Mouse (Mus musculus): ENCODE results near the gene Aqp1.

Aqp1 gene

GRCm38 (mm10) chr6:55332100-55332772, 4.0 kb upstream of the Aqp1 start:
- no peak for DNase-seq

- no peak for DNase-seq
These were observed 3.5 kb upstream of the Aqp1 start for GRCm38 (mm10) chr6:55332773-55333109.

DNA sequence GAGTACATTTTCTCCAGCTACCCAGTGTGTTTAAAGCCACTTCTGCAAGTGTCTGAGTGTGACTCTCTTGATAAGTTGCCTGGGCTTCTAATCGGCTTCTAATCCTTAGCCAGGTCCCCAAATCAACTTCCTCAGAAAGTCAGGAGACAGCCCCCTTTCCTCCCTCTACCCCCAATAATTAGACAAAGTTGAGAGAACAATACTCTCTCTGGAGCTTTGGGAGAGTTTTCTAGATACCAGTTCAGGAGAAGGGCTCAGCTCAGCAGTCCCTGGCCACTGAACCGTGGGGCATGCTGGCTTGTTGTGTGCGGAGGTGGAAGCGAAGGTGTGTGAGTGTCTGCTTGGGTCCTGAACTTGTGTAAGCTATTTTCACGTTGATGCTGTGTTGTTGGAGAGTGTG, 1.0 kb downstream of the Aqp1 start:
- peak in 1 of 2 experiments; percentile 44 for DNase-seq

GRCm38 (mm10) chr6:55338077-55338476, 1.8 kb downstream of the Aqp1 start:
- DNase-seq, result peak; percentile 93 to 97

DNA sequence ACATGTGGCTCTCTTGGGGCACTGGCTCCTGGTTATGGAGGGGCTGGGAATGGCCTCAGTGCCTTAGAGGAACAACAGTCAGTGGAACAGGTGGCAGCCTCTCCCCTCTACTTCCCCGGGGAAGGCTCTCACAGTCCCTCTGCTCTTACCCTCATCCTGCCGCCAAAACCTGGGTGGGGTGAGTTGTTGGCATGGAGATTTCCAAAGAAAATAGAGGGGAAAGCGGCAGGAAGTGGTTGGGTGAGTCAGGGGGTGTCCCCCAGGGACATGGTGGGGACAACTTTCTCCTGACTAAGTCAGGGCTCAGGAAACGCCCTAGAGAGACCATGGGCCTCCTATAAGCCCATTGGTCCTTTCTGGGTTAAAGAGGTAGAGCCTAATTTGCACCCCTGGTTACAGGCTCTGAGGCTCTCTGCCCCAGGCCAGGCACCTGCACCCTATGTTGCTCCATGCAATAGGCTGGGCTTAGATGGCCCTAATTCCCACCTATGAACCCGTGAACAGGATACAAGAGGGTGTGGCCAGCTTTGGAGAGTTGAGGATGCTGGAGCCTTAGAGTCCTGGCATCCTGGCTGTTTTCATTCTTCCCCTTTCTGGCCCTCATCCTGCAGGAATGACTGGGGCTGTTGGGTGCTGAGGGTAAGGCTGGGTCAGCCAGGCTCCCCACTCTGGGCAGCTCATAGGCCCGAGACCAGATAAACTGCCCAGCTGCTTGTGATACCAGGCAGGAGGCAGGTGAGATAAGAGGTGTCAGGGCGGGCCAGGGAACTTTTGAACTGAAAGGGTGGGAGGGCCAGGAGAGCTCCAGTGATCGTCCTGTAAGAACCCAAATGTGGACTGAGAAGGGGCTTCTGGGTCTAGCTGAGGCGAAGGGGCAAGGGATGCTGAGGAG, 2.9 kb downstream of the Aqp1 start:
- no peak for DNase-seq

- DNase-seq, result no peak
These were observed 5.5 kb downstream of the Aqp1 start for GRCm38 (mm10) chr6:55341688-55342087.

- DNase-seq, result no peak
These were observed 6.1 kb downstream of the Aqp1 start for GRCm38 (mm10) chr6:55342328-55342727.

DNA sequence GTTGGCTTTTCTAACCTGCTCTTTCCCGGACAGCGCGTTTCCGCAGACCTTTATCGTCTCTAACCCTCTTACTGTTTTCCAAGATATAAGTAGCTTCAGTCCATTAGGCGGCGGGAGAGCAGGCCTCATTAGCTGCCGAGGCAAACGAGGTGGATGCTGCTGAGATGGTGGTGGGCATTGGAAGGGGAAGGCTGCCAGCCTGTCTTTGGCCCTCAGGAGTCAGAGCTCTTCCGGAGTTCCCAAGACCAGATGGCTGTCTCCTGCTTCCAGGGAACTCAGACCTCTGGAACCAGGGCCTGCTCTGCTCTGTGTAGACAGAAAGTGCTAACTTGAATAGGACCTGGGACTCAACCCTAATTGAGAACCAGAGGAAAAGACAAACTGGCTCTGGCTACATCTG, 7.2 kb downstream of the Aqp1 start:
- DNase-seq, result no peak

DNA sequence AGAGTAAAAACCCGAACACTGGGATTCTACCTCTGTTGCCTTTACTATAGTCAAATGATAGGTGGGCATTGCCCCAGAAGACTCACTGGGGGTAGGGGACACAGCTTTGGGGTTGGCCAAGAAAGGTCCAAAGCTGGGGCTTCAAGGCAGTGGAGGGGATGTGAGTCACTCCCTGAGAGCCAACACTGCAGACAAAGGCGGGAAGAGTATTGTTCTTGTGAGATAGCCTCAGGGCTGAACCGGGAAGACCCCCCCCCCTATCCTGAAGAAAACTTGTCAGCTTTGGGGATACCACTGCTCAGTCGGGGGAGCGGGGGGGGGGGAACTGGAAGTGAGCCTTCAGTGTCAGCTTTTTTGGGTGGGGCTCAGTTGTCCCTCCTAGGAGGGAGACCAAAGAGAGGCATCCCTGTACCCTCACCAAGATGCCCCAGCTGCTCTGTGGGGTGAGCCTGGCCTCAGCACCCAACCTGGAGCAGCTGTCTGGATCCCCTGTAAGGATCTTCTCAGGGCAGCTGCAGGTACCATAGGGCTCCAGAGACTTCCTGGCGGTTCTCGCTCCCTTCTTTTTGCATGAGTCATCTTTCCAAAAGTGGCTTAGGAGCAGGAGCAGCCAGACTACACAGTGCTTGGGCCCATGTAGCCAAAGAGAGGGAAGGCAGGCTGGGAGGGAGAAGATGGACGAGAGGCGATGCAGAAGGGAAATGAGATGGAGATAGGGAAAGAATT, 8.2 kb downstream of the Aqp1 start:
- no peak for DNase-seq

- no peak for DNase-seq
These were observed 9.0 kb downstream of the Aqp1 start for GRCm38 (mm10) chr6:55345264-55345663.

DNA sequence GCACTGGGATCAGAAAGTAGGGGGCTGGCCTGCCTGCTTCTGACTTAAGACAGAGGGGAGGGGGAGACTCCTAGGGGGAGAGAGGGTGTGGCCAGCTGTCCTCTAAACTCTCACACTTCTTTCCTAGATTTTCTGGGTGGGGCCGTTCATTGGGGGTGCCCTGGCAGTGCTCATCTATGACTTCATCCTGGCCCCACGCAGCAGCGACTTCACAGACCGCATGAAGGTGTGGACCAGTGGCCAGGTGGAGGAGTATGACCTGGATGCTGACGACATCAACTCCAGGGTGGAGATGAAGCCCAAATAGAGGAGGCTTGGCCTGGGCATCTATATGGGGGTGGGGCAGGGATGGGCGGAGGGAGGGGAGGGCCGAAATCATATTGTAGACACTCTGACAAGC, 10.3 kb downstream of the Aqp1 start:
- no peak for DNase-seq

GRCm38 (mm10) chr6:55347711-55348571, 11.7 kb downstream of the Aqp1 start:
- DNase-seq, result no peak

DNA sequence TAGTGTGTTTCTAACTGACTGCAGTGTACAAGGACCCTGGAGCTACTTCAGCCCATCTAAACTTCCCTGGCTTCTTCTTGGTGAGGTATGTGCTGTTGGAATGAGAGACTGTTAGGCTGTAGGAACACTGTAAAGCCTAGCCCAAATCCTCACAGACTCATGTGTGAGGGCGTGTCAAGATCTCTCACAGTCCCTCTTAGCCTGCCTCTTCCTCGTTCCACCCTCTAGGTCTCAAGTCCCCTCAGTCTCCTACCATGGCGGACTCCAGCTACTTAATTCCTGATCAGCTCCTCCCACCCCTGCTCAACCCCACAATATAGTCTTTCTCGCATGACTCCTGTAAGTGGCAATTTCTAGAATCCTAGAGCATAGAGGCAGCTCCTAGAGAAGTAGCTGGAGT, 13.0 kb downstream of the Aqp1 start:
- no peak for DNase-seq

DNA sequence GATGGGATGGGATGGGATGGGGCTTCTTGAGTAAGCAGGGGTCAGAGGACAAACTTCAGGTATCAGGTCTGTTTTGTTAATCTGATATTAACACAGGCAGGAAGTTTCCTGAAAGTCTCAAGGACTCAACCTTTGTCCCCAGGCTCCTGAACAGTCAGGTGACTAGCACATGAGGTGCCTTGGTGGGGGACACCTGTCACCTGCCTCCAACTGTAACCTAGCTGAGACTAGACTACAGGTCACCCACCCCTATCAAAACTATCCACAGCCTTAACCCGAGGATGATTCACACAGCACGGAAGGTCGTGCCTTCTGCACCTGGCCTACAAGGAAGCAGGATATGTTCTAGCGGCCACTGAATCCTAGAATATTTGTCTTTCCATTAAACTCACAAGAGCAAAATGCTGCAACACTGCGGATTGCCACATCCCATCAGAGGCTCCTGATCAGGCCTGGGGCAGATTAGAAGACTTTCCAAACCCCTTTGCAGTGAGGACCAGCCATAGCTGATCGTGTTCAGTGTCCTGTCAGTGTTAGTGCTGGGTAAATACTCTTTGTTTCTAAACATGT, 14.2 kb downstream of the Aqp1 start:
- no peak for DNase-seq

- peak in 1 of 2 experiments; percentile 72 for DNase-seq
These were observed 15.5 kb downstream of the Aqp1 start for GRCm38 (mm10) chr6:55351712-55352111.

DNA sequence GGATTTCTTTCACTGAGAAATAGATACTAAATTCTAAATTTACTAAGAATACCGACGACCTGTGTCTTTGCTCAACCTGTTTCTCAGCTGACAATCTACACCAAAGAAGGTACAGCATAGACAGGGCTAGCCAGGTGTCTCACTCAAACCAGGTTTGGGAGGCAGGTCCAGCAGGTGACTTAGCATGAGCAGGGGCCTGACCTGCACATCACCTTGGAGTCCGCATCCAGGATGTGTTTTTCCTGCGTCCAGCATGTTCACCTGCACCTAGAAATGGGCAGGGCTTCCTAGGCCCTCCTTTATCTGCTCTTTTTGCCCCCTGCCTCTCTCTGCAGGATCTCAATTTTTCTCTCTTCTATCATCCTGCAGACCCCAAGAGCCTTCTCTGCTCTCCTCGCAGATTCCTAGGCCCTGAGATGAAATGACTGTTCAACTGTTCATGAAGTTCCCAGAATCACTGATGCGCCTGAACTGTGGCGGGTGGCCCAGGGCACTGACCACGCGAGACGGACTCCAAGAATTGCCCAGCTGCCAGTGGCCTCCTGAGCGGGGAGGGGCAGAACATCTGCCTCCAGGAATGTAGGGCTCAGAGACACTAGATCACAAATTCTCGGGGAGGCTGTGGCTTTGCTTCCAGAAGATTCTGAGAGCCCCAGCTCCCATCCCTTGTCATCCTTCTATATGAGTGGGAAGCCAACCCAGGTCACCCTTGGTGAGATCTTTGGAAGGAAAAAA, 17.6 kb downstream of the Aqp1 start:
- no peak for DNase-seq

DNA sequence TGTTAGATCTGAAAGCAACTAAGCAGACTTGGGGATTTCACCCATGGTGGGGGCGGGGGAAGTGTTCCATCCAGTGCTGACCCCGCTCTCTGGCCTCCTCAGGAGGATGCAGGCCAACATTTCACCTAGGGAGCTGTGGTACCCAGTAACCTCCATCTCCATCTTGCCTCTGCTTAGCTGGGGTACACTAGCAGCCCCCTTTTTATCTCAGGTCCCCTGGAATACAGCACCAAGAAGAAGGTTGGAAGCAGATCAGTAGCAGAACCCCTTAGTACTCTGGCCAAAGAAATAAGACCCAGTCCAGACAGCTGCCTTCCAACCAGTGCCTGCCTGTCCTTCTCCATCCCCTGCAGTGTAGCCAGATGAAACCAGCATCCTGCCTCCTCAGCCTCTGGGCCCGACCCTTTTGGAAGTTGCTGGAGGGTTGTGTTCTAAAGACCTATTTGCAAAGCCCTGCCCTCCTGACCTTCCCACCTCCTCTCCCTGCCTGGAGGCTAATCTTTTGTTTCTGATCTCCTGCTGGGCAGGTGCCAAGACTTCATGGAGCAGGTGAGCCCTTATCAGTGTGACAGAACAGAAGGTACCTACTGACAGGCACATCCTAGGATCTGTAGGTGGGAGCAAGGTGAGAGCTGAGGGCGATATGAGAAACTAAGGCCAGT, 18.4 kb downstream of the Aqp1 start:
- no peak for DNase-seq

- DNase-seq, result no peak
These were observed 19.3 kb downstream of the Aqp1 start for GRCm38 (mm10) chr6:55355575-55355974.

- DNase-seq, result no peak
These were observed 19.9 kb downstream of the Aqp1 start for GRCm38 (mm10) chr6:55356017-55356703.

- no peak for DNase-seq
These were observed 20.9 kb downstream of the Aqp1 start for GRCm38 (mm10) chr6:55356976-55357635.
